Mouse (Mus musculus): ENCODE measurements at regions not wholly inside any gene's neighbourhood (a gene's known extent, or its start where the extent isn't known, plus 50 kb on each side); places are given as distances from the start of the nearest gene placed in this dataset.
"Not testable (repeated sequence)": the region's sequence is repeated elsewhere in the genome, so short reads cannot be mapped to it uniquely, and the experiment has no call there.

- DNase-seq (ENCODE audit: low spot score), result peak; percentile 28
- no peak for ATAC-seq (ENCODE audit: low FRiP score, low read depth)
- Histone ChIP-seq H3K36me3 (ENCODE audit: control insufficient read depth, insufficient read depth, low read length) (no peaks in the 10 kb centered on the region), H3K9me3 (ENCODE audit: control insufficient read depth, low read length) (no peaks in the 10 kb centered on the region), H3K4me3 (replicated peaks; ENCODE audit: low read length) (no peak overlapping the region), H3K4me2 (replicated peaks; ENCODE audit: low read depth, low read length, severe bottlenecking) (no peak overlapping the region), H3K27me3 (ENCODE audit: control insufficient read depth, insufficient read depth, low read length) (no peaks in the 10 kb centered on the region), H3K9ac (ENCODE audit: low read depth, low read length, severe bottlenecking) (no peak overlapping the region), H3K4me1 (ENCODE audit: control insufficient read depth, insufficient read depth, low read length) (no peaks in the 10 kb centered on the region), H3K27ac (replicated peaks; ENCODE audit: low read depth, low read length) (no peak overlapping the region)
- 63% methylated on average over 2 of the region's 2 CpGs for whole genome bisulfite sequencing
- TF ChIP-seq POLR2A (IDR thresholded peaks at IDR 0.05; ENCODE audit: borderline replicate concordance, extremely low read depth, insufficient read depth, insufficient read length), result no peak
Observed at GRCm38 (mm10) chr5:7655280-7655679, 305.0 kb upstream of the Steap4 start.

GRCm38 (mm10) chr5:7701776-7702175, 258.5 kb upstream of the Steap4 start:
- Histone ChIP-seq H3K9me3 (ENCODE audit: control insufficient read depth, low read length) (no peaks in the 10 kb centered on the region), H3K9ac (ENCODE audit: low read depth, low read length, severe bottlenecking) (no peak overlapping the region), H3K36me3 (ENCODE audit: control insufficient read depth, insufficient read depth, low read length) (no peaks in the 10 kb centered on the region), H3K4me3 (replicated peaks; ENCODE audit: low read length) (no peak overlapping the region), H3K27ac (replicated peaks; ENCODE audit: low read depth, low read length) (no peak overlapping the region), H3K27me3 (ENCODE audit: control insufficient read depth, insufficient read depth, low read length) (no peaks in the 10 kb centered on the region), H3K4me1 (ENCODE audit: control insufficient read depth, insufficient read depth, low read length) (no peaks in the 10 kb centered on the region), H3K4me2 (replicated peaks; ENCODE audit: low read depth, low read length, severe bottlenecking) (no peak overlapping the region)
- no peak for DNase-seq (ENCODE audit: low spot score)
- WGBS, result 72% methylated on average over 1 of the region's 1 CpGs
- no peak for TF ChIP-seq POLR2A (IDR thresholded peaks at IDR 0.05; ENCODE audit: borderline replicate concordance, extremely low read depth, insufficient read depth, insufficient read length)
- ATAC-seq (ENCODE audit: low FRiP score, low read depth), result no peak

GRCm38 (mm10) chr5:7719557-7719956, 240.7 kb upstream of the Steap4 start:
- no peak for TF ChIP-seq POLR2A (IDR thresholded peaks at IDR 0.05; ENCODE audit: borderline replicate concordance, extremely low read depth, insufficient read depth, insufficient read length)
- ATAC-seq (ENCODE audit: low FRiP score, low read depth), result no peak
- H3K27me3 ChIP-seq (ENCODE audit: control insufficient read depth, insufficient read depth, low read length), result no peaks in the 10 kb centered on the region
- H3K27ac ChIP-seq (replicated peaks; ENCODE audit: low read depth, low read length), result no peak overlapping the region
- DNase-seq (ENCODE audit: low spot score), result no peak
- H3K9ac ChIP-seq (ENCODE audit: low read depth, low read length, severe bottlenecking), result no peak overlapping the region
- no peaks in the 10 kb centered on the region for H3K36me3 ChIP-seq (ENCODE audit: control insufficient read depth, insufficient read depth, low read length)
- no peak overlapping the region for H3K4me2 ChIP-seq (replicated peaks; ENCODE audit: low read depth, low read length, severe bottlenecking)
- H3K4me1 ChIP-seq (ENCODE audit: control insufficient read depth, insufficient read depth, low read length), result no peaks in the 10 kb centered on the region
- no peak overlapping the region for H3K4me3 ChIP-seq (replicated peaks; ENCODE audit: low read length)
- H3K9me3 ChIP-seq (ENCODE audit: control insufficient read depth, low read length), result no peaks in the 10 kb centered on the region

GRCm38 (mm10) chr5:7720061-7720460, 240.2 kb upstream of the Steap4 start:
- Histone ChIP-seq H3K4me1 (ENCODE audit: control insufficient read depth, insufficient read depth, low read length) (no peaks in the 10 kb centered on the region), H3K27me3 (ENCODE audit: control insufficient read depth, insufficient read depth, low read length) (no peaks in the 10 kb centered on the region), H3K9ac (ENCODE audit: low read depth, low read length, severe bottlenecking) (no peak overlapping the region), H3K36me3 (ENCODE audit: control insufficient read depth, insufficient read depth, low read length) (no peaks in the 10 kb centered on the region), H3K9me3 (ENCODE audit: control insufficient read depth, low read length) (no peaks in the 10 kb centered on the region), H3K27ac (replicated peaks; ENCODE audit: low read depth, low read length) (no peak overlapping the region), H3K4me2 (replicated peaks; ENCODE audit: low read depth, low read length, severe bottlenecking) (no peak overlapping the region), H3K4me3 (replicated peaks; ENCODE audit: low read length) (no peak overlapping the region)
- no peak for TF ChIP-seq POLR2A (IDR thresholded peaks at IDR 0.05; ENCODE audit: borderline replicate concordance, extremely low read depth, insufficient read depth, insufficient read length)
- ATAC-seq (ENCODE audit: low FRiP score, low read depth) (no peak), DNase-seq (ENCODE audit: low spot score) (no peak)
- 74% methylated on average over 3 of the region's 3 CpGs for WGBS

- Histone ChIP-seq H3K27ac (replicated peaks; ENCODE audit: low read depth, low read length) (no peak overlapping the region), H3K4me3 (replicated peaks; ENCODE audit: low read length) (no peak overlapping the region), H3K9ac (ENCODE audit: low read depth, low read length, severe bottlenecking) (no peak overlapping the region), H3K4me1 (ENCODE audit: control insufficient read depth, insufficient read depth, low read length) (no peaks in the 10 kb centered on the region), H3K4me2 (replicated peaks; ENCODE audit: low read depth, low read length, severe bottlenecking) (no peak overlapping the region), H3K36me3 (ENCODE audit: control insufficient read depth, insufficient read depth, low read length) (no peaks in the 10 kb centered on the region), H3K27me3 (ENCODE audit: control insufficient read depth, insufficient read depth, low read length) (no peaks in the 10 kb centered on the region), H3K9me3 (ENCODE audit: control insufficient read depth, low read length) (no peaks in the 10 kb centered on the region)
- no peak for TF ChIP-seq POLR2A (IDR thresholded peaks at IDR 0.05; ENCODE audit: borderline replicate concordance, extremely low read depth, insufficient read depth, insufficient read length)
- DNase-seq (ENCODE audit: low spot score) (no peak), ATAC-seq (ENCODE audit: low FRiP score, low read depth) (no peak)
- 82% methylated on average over 2 of the region's 2 CpGs for WGBS
Observed at GRCm38 (mm10) chr5:7720688-7721087, 239.6 kb upstream of the Steap4 start.

- H3K4me2 ChIP-seq (replicated peaks; ENCODE audit: low read depth, low read length, severe bottlenecking); H3K27me3 ChIP-seq (ENCODE audit: control insufficient read depth, insufficient read depth, low read length); H3K9me3 ChIP-seq (ENCODE audit: control insufficient read depth, low read length); ATAC-seq (ENCODE audit: low FRiP score, low read depth); H3K27ac ChIP-seq (replicated peaks; ENCODE audit: low read depth, low read length); H3K36me3 ChIP-seq (ENCODE audit: control insufficient read depth, insufficient read depth, low read length); H3K4me1 ChIP-seq (ENCODE audit: control insufficient read depth, insufficient read depth, low read length); DNase-seq (ENCODE audit: low spot score); H3K9ac ChIP-seq (ENCODE audit: low read depth, low read length, severe bottlenecking); H3K4me3 ChIP-seq (replicated peaks; ENCODE audit: low read length): not testable (repeated sequence)
- WGBS, result 67% methylated on average over 2 of the region's 2 CpGs
Observed at GRCm38 (mm10) chr5:7732566-7732965, 227.7 kb upstream of the Steap4 start.

Measured in limb, embryonic 14.5 days (tissue).